ENCODE assay signal across 8 mouse cellular contexts in the genomic region with DNA sequence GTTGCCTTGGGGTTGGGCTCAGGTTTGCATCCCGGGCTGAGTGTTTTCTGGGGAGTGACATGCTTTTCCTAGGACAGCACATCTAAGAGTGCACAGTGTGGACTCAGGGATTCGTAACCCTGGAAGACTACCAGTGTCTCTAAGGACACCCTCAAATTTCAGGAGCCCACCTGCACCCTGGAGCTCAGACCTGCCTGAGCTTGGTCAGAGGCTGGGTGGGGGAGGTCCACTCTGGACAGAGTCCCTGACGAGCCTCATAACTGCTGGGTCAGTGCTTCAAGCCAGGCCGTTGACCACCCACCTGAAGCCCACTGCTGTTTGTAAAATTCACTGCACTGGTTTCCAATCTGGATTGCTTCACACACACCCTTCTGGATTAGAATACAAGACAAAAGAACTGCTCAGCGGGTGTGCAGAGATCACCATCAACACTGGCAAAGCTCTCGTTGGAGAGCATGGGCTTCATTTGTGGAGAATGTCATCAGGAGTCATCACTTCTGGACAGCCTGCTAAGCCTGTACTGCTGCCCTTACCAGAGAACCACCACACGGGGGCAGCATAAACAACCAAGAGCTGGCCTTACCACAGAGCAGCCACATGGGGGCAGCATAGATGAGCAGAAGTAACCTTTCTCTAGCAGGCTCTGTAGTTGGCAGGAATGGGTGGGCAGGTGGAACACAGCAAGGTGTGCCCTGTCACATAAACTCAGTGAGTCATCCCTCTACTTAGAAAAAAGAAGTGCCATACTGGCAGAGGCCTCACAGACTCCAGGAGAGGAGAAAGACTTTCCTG. TPM values are rescaled to one million over a fixed set of nuclear protein-coding genes. Genes with fewer than 3 reads are reported as not detected.
A peak's percentile ranks its signal among the peaks of the same experiment; 100 is the strongest.
DNase-seq lines count a peak whose midpoint lies in the region; ATAC-seq lines count a peak whose summit lies in the region.

No protein-coding gene starts in this region.

- H3K4me3 ChIP-seq in hindbrain, embryonic 13.5 days, result no peak overlapping the region

- ATAC-seq in hindbrain, embryonic 13.5 days (ENCODE audit: low FRiP score), result peak; percentile 49; the same call in 1 of the 2 replicates

- no peak overlapping the region for H3K9ac ChIP-seq in hindbrain, embryonic 13.5 days

- H3K27me3 ChIP-seq in hindbrain, embryonic 13.5 days, result no peaks in the 10 kb centered on the region

- H3K9me3 ChIP-seq in hindbrain, embryonic 13.5 days, result no peaks in the 10 kb centered on the region

- H3K4me2 ChIP-seq in hindbrain, embryonic 13.5 days, result no peak overlapping the region

- 46% methylated on average over 7 of the region's 7 CpGs for WGBS in hindbrain, embryonic 13.5 days

- H3K4me1 ChIP-seq in hindbrain, embryonic 13.5 days (replicated peaks), result no peaks in the 10 kb centered on the region

- peaks cover 69% of the 10 kb centered on the region for H3K36me3 ChIP-seq in hindbrain, embryonic 13.5 days

- peak; percentile 89 for DNase-seq in NIH3T3 (ENCODE audit: low read depth)
- peak; percentile 94 to 96 for DNase-seq in cerebellum, postnatal 10 days
- peak; percentile 70 to 74 for DNase-seq in frontal cortex, postnatal 14 days (ENCODE audit: low spot score in 2 of 2)
- peak; percentile 76 to 85 for DNase-seq in layer of hippocampus, postnatal 14 days (ENCODE audit: low spot score in 2 of 2)
- peak; percentile 85 for DNase-seq in lung, postnatal 14 days
- DNase-seq in retina, postnatal 1 day, result peak; percentile 88
- peak; percentile 90 for DNase-seq in thymus, postnatal 4 days

- no peak overlapping the region for H3K27ac ChIP-seq in hindbrain, embryonic 13.5 days

RNA-seq across cellular contexts. Expression of a gene that starts 24.1 kb away (rescaled TPM):
- polyA plus RNA-seq in hindbrain, embryonic 13.5 days (2015; fragmentation: Nextera tagmentation; extraction: Ambion mirVana), result 31.9 and 34.7 TPM in 2 replicates
- total RNA-seq in layer of hippocampus, postnatal 14 days (2021), result 10 to 100 TPM; 35.7 to 37.2 TPM

RNA-seq across cellular contexts. Expression of a gene that starts 45.2 kb away (rescaled TPM):
- polyA plus RNA-seq in hindbrain, embryonic 13.5 days (2015; fragmentation: Nextera tagmentation; extraction: Ambion mirVana), result 0.48 and 0.60 TPM in 2 replicates
- total RNA-seq in layer of hippocampus, postnatal 14 days (2021), result 1 to 10 TPM; 2.4 to 4.8 TPM
